Mouse (Mus musculus): Measurements from ENCODE around the gene Rab17. TPM values are rescaled to one million over a fixed set of nuclear protein-coding genes. Genes with fewer than 3 reads are reported as not detected.

Gene Rab17
- polyA plus RNA-seq (2016; fragmentation: Nextera tagmentation; extraction: Ambion mirVana) = 0.10 and 0.22 TPM in 2 replicates

DNA sequence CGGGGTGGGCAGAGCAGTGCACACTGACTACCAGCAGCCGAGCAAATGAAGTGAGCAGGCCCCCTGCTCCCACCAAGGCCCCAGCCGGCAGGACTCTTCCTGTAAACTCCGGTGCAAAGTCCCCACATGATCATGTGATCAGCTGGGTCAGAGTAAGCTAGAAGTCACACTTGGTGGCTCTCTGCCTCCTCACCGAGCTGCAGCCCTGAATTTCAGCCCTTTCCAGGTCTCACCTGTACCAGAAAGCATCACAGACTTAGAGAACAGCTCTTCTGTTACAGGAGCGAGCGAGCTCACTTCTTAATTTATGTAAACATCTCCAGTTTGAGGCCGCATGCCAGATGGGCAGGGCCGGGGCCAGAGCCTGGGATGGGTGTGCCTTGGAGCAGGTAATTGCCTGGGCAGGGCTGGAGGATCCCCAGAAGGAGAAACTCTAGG, at the start of gene Rab17:
Rab17 (minus strand) TSS at position 315 of the 438 bp plus-strand sequence.
- Histone ChIP-seq H3K27ac (no peak within 1 kb of the TSS), H3K36me3 (replicated peaks) (no peaks in the 10 kb centered on the region), H3K4me3 (no peak within 1 kb of the TSS), H3K9me3 (no peaks in the 10 kb centered on the region), H3K27me3 (ENCODE audit: poor library complexity, severe bottlenecking) (peaks cover 26% of the 10 kb centered on the region), H3K4me1 (peaks cover 31% of the 10 kb centered on the region)
- DNase-seq (ENCODE audit: extremely low spot score, low spot score) = no peak
- WGBS = 44% methylated on average over 9 of the region's 9 CpGs

DNA sequence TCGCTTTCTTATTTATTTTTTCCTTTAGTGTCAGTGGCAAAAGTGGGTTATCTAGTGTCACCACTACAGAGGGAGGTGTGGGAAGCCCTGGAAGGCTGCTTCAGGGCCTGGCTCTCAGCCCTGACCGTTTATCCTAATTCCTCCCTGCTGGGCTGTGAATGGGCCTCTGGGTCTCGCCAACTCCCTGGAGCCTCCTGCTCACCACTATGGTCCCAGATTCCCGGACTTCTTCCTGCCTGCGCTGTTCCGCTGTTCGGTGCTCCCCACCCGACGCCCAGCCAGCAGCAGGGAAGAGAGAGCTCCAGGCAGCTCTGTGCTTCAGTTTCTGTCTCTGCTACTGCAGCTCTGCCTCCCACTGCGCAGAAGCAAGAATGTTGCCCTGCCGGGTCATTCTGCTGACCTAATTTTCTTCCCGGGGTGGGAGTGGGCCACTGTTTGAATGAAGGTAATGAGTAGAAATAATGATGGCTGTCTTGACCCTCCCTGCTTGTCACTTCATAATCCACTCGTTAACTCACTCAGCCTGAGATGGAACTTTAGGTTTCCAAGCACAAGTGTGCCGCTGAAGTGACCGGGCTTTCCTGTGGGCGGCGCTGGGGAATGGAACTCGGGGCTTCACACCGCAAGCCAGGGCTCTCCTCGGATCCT, 47.8 kb upstream of the Rab17 start:
- DNase-seq (ENCODE audit: extremely low spot score, low spot score) = peak; percentile 50
- Histone ChIP-seq H3K4me1 (peaks cover 42% of the 10 kb centered on the region), H3K27ac (peak overlapping the region; percentile 77), H3K4me3 (peak overlapping the region; percentile 33), H3K36me3 (replicated peaks) (peaks cover 12% of the 10 kb centered on the region; the same call in 1 of the 2 replicates), H3K27me3 (ENCODE audit: poor library complexity, severe bottlenecking) (no peaks in the 10 kb centered on the region), H3K9me3 (0 out of 2 replicates have a peak, but pooled peaks cover 2% of the 10 kb centered on the region)
- 11% methylated on average over 20 of the region's 20 CpGs for WGBS

GRCm38 (mm10) chr1:91015571-91015970, 46.1 kb upstream of the Rab17 start:
- H3K4me1 ChIP-seq = peaks cover 47% of the 10 kb centered on the region
- no peaks in the 10 kb centered on the region for H3K27me3 ChIP-seq (ENCODE audit: poor library complexity, severe bottlenecking)
- 72% methylated on average over 7 of the region's 7 CpGs for WGBS
- DNase-seq (ENCODE audit: extremely low spot score, low spot score) = no peak
- peaks cover 5% of the 10 kb centered on the region; the same call in 1 of the 2 replicates for H3K36me3 ChIP-seq (replicated peaks)
- H3K4me3 ChIP-seq = no peak overlapping the region
- no peak overlapping the region for H3K27ac ChIP-seq
- no peaks in the 10 kb centered on the region for H3K9me3 ChIP-seq

- no peak overlapping the region for H3K27ac ChIP-seq
- WGBS = 74% methylated on average over 3 of the region's 3 CpGs
- H3K9me3 ChIP-seq = no peaks in the 10 kb centered on the region
- peaks cover 47% of the 10 kb centered on the region for H3K4me1 ChIP-seq
- H3K36me3 ChIP-seq (replicated peaks) = no peaks in the 10 kb centered on the region
- H3K4me3 ChIP-seq = no peak overlapping the region
- DNase-seq (ENCODE audit: extremely low spot score, low spot score) = no peak
- H3K27me3 ChIP-seq (ENCODE audit: poor library complexity, severe bottlenecking) = no peaks in the 10 kb centered on the region
Measured at GRCm38 (mm10) chr1:91013803-91014202, 44.3 kb upstream of the Rab17 start.

GRCm38 (mm10) chr1:91011336-91011735, 41.9 kb upstream of the Rab17 start:
- H3K4me1 ChIP-seq = peaks cover 32% of the 10 kb centered on the region
- WGBS = 89% methylated on average over 3 of the region's 3 CpGs
- H3K9me3 ChIP-seq = no peaks in the 10 kb centered on the region
- no peaks in the 10 kb centered on the region for H3K36me3 ChIP-seq (replicated peaks)
- no peaks in the 10 kb centered on the region for H3K27me3 ChIP-seq (ENCODE audit: poor library complexity, severe bottlenecking)
- DNase-seq (ENCODE audit: extremely low spot score, low spot score) = no peak
- H3K4me3 ChIP-seq = no peak overlapping the region
- no peak overlapping the region for H3K27ac ChIP-seq

GRCm38 (mm10) chr1:91010716-91011115, 41.3 kb upstream of the Rab17 start:
- H3K4me1 ChIP-seq = peaks cover 31% of the 10 kb centered on the region
- DNase-seq (ENCODE audit: extremely low spot score, low spot score) = no peak
- H3K27ac ChIP-seq = no peak overlapping the region
- no peaks in the 10 kb centered on the region for H3K9me3 ChIP-seq
- no peaks in the 10 kb centered on the region for H3K27me3 ChIP-seq (ENCODE audit: poor library complexity, severe bottlenecking)
- 97% methylated on average over 2 of the region's 2 CpGs for WGBS
- no peak overlapping the region for H3K4me3 ChIP-seq
- H3K36me3 ChIP-seq (replicated peaks) = no peaks in the 10 kb centered on the region

GRCm38 (mm10) chr1:91010216-91010615, 40.8 kb upstream of the Rab17 start:
- H3K4me3 ChIP-seq = no peak overlapping the region
- DNase-seq (ENCODE audit: extremely low spot score, low spot score) = no peak
- 89% methylated on average over 7 of the region's 7 CpGs for WGBS
- no peaks in the 10 kb centered on the region for H3K27me3 ChIP-seq (ENCODE audit: poor library complexity, severe bottlenecking)
- peaks cover 26% of the 10 kb centered on the region for H3K4me1 ChIP-seq
- no peaks in the 10 kb centered on the region for H3K36me3 ChIP-seq (replicated peaks)
- H3K27ac ChIP-seq = no peak overlapping the region
- H3K9me3 ChIP-seq = no peaks in the 10 kb centered on the region

DNA sequence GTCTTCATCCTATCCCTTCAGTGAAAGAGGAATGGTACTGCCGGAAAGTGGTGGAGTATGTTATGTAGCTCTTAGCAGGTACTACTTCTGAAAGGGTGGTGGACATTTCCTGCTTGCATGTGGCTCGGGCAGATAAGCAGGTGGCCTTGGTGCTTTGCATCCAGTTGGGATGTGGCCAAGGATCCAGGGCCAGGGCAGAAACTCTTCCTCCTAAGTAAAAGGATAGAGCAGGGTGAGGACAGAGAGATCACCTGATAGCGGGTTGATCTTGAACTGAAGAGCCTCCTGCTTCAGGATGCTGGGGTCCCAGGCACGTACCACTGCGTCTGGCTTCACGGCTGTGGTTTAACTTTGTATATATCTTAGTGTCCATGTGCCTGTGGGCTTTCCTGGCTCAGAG, 39.8 kb upstream of the Rab17 start:
- WGBS = 93% methylated on average over 6 of the region's 6 CpGs
- Histone ChIP-seq H3K4me3 (no peak overlapping the region), H3K9me3 (no peaks in the 10 kb centered on the region), H3K4me1 (peaks cover 22% of the 10 kb centered on the region), H3K27ac (no peak overlapping the region), H3K36me3 (replicated peaks) (no peaks in the 10 kb centered on the region), H3K27me3 (ENCODE audit: poor library complexity, severe bottlenecking) (no peaks in the 10 kb centered on the region)
- DNase-seq (ENCODE audit: extremely low spot score, low spot score) = no peak

GRCm38 (mm10) chr1:91008746-91009145, 39.3 kb upstream of the Rab17 start:
- WGBS = 95% methylated on average over 9 of the region's 9 CpGs

DNA sequence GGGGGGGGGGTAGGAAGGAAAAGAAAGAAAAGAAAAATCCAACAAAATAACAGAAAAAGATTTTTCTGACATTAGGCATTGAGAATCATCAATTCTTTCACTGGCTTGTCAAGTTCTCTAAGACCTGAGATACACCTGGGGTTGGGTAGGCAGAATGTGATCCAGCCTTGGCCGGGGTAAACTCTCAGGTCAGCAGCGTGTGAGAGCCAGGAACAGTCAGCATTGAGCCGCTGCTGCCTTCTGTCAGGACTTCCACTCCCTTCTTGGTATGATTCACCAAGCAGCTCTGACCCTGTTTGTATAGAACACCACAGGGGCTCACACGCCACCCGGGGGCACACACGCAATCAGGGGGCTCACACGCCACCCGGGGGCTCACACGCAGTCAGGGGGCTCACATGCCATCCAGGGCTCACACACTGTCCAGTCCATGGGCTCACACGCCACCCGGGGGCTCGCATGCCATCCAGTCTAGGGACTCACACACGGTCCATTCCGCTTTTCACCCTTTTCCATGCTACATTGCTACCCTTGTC, 38.8 kb upstream of the Rab17 start:
- Histone ChIP-seq H3K27ac (no peak overlapping the region), H3K4me1 (peaks cover 13% of the 10 kb centered on the region), H3K4me3 (no peak overlapping the region), H3K36me3 (replicated peaks) (no peaks in the 10 kb centered on the region), H3K9me3 (no peaks in the 10 kb centered on the region), H3K27me3 (ENCODE audit: poor library complexity, severe bottlenecking) (no peaks in the 10 kb centered on the region)
- no peak for DNase-seq (ENCODE audit: extremely low spot score, low spot score)
- WGBS = 95% methylated on average over 14 of the region's 14 CpGs

More at GRCm38 (mm10) chr1:91008746-91009145, 39.3 kb upstream of the Rab17 start:
- H3K9me3 ChIP-seq = no peaks in the 10 kb centered on the region
- H3K36me3 ChIP-seq (replicated peaks) = no peaks in the 10 kb centered on the region
- peaks cover 17% of the 10 kb centered on the region for H3K4me1 ChIP-seq
- no peak overlapping the region for H3K4me3 ChIP-seq
- no peak overlapping the region for H3K27ac ChIP-seq
- DNase-seq (ENCODE audit: extremely low spot score, low spot score) = no peak
- H3K27me3 ChIP-seq (ENCODE audit: poor library complexity, severe bottlenecking) = no peaks in the 10 kb centered on the region

DNA sequence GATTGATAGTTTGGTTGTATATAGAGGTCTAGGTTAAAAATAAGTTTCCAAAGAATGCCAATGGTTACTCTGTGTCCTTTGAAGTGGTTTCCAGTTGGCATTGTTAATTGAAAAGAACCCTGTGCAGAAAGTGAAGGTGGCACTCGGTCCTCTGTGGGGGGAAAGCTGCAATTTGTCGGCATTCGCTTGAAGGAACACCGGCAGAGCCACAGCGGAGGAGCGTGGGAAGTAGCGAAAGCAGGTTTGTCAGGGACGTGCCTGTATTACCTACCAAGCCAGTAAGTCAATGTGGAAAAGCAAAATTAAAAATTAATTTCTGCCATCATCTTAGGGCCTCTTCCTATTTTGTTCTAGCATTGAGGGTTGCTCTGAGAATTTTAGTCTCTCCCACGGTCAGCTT, 37.2 kb upstream of the Rab17 start:
- 0 out of 2 replicates have a peak, but pooled peaks cover 2% of the 10 kb centered on the region for H3K36me3 ChIP-seq (replicated peaks)
- H3K27ac ChIP-seq = no peak overlapping the region
- H3K9me3 ChIP-seq = no peaks in the 10 kb centered on the region
- no peak for DNase-seq (ENCODE audit: extremely low spot score, low spot score)
- 92% methylated on average over 9 of the region's 9 CpGs for WGBS
- H3K4me1 ChIP-seq = peaks cover 5% of the 10 kb centered on the region
- no peaks in the 10 kb centered on the region for H3K27me3 ChIP-seq (ENCODE audit: poor library complexity, severe bottlenecking)
- no peak overlapping the region for H3K4me3 ChIP-seq

GRCm38 (mm10) chr1:91006037-91006436, 36.6 kb upstream of the Rab17 start:
- WGBS = 86% methylated on average over 5 of the region's 5 CpGs
- H3K27me3 ChIP-seq (ENCODE audit: poor library complexity, severe bottlenecking) = no peaks in the 10 kb centered on the region
- H3K27ac ChIP-seq = no peak overlapping the region
- H3K4me3 ChIP-seq = no peak overlapping the region
- H3K36me3 ChIP-seq (replicated peaks) = 0 out of 2 replicates have a peak, but pooled peaks cover 2% of the 10 kb centered on the region
- peaks cover 5% of the 10 kb centered on the region; the same call in 1 of the 2 replicates for H3K4me1 ChIP-seq
- no peaks in the 10 kb centered on the region for H3K9me3 ChIP-seq
- no peak for DNase-seq (ENCODE audit: extremely low spot score, low spot score)

DNA sequence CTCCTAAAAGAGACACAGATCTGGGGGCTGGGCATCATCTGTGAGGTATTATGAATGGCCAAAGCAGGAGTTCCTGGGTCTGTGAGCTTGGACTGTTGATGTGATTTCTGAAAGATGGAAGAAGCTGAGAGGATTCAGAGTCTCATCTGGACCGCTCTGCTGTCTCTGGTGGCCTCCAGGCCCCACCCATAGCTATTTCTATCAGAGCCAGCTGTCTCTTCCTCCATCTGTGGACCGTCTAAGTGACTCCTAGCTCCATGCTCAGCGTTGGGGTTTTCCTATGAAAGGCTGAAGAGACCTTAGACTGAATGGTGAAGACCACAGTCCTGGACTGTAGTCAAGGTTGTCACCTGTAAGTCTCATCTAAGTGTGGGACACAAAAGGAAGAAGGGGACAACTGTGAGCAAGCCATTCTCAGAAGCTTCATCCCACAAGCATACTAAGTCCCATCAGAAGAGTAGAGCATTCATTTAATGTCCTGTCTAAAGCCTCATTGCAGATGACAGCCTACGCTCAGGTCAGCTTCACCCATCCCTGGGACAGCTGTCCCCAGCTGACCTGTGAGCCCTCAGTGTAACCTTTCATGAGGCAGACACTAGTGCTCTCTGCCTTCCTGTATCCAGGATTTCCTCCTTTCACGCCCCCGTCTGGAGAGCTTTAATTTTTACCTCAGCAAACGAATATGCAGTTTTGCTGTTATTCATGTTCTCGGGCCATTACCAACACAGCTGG, 34.2 kb upstream of the Rab17 start:
- 87% methylated on average over 8 of the region's 8 CpGs for WGBS
- Histone ChIP-seq H3K36me3 (replicated peaks) (0 out of 2 replicates have a peak, but pooled peaks cover 2% of the 10 kb centered on the region), H3K27me3 (ENCODE audit: poor library complexity, severe bottlenecking) (peaks cover 3% of the 10 kb centered on the region; the same call in 1 of the 2 replicates), H3K9me3 (no peaks in the 10 kb centered on the region), H3K27ac (no peak overlapping the region), H3K4me3 (no peak overlapping the region), H3K4me1 (peaks cover 28% of the 10 kb centered on the region)
- DNase-seq (ENCODE audit: extremely low spot score, low spot score) = no peak
